Mouse (Mus musculus) heart, adult 2 months (tissue): ENCODE results near the gene Mcrs1. TPM values are rescaled to one million over a fixed set of nuclear protein-coding genes. Genes with fewer than 3 reads are reported as not detected.
"Not testable (repeated sequence)": the region's sequence is repeated elsewhere in the genome, so short reads cannot be mapped to it uniquely, and the experiment has no call there.

Source experiments
- DNase-seq, 2 experiments: peaks; one replicate each; pipeline ENCODE4 v3.0.0; 2021
- H3K27ac ChIP-seq: fragments of 200-600 bp; 2 replicates; pipeline ENCODE4 v1.8.1; 2022
- H3K27me3 ChIP-seq: fragments of 200-500 bp; 2 replicates; pipeline ENCODE4 v1.6.1; 2012; ENCODE audit warnings: mild to moderate bottlenecking, low read length, inconsistent platforms, mixed read lengths; ENCODE audit not compliant: control insufficient read depth, insufficient read depth
- H3K36me3 ChIP-seq: fragments of 200-500 bp; 2 replicates; pipeline ENCODE4 v1.6.1; 2012; ENCODE audit warnings: low read length, inconsistent platforms; ENCODE audit not compliant: control insufficient read depth, insufficient read depth
- H3K4me1 ChIP-seq: fragments of 200-500 bp; 2 replicates; pipeline ENCODE4 v1.6.1; 2011; ENCODE audit warnings: low read length; ENCODE audit not compliant: control insufficient read depth, insufficient read depth
- H3K4me3 ChIP-seq: fragments of 200-600 bp; 2 replicates; pipeline ENCODE4 v1.8.1; 2022
- H3K79me2 ChIP-seq: fragments of 200-500 bp; replicated peaks from 2 replicates; pipeline ENCODE4 v1.6.1; 2012; ENCODE audit warnings: mild to moderate bottlenecking, inconsistent platforms, low read length, moderate library complexity, mixed read lengths; ENCODE audit not compliant: control insufficient read depth, insufficient read depth
- H3K9ac ChIP-seq: fragments of 200-500 bp; 2 replicates; pipeline ENCODE4 v1.6.1; 2012; ENCODE audit warnings: low read depth, mild to moderate bottlenecking, control low read depth, inconsistent platforms, low read length, mixed read lengths
- CTCF ChIP-seq: fragments of 200-600 bp; IDR thresholded peaks from 2 replicates; pipeline ENCODE4 v1.8.1; 2022; ENCODE audit warnings: antibody characterized with exemption, mild to moderate bottlenecking, moderate library complexity
- EP300 ChIP-seq: fragments of 200-500 bp; IDR thresholded peaks from 2 replicates; pipeline ENCODE4 v1.6.1; 2011; ENCODE audit warnings: low read depth, low read length, control low read depth; ENCODE audit not compliant: insufficient read depth
- POLR2A ChIP-seq: fragments of 200-500 bp; IDR thresholded peaks from 2 replicates; pipeline ENCODE4 v1.6.1; 2011; ENCODE audit warnings: mild to moderate bottlenecking, low read depth, low read length, control low read depth; ENCODE audit not compliant: insufficient read depth
- WGBS: fragments of 180-500 bp; shearing (Covaris S2); methylation state at CpG from one replicate; pipeline ENCODE4 v1.1.7; 2018; 5-methylcytosine and 5-hydroxymethylcytosine counted together
- intact Hi-C: fragments of 180-260 bp; cut with DNase I; formaldehyde crosslinking; loops from one replicate; pipeline ENCODE4 v1.15.1; 2025
- polyA plus RNA-seq: library from polyadenylated mRNA; depleted of rRNA; stranded (reverse); fragments of >200 nt; gene quantifications from 2 replicates; pipeline ENCODE4 v1.2.3, GENCODE M21; 2012
- total RNA-seq, 2 experiments: library from RNA; stranded (reverse); gene quantifications; 2 replicates each; pipeline ENCODE4 v1.2.3; 2021

Gene Mcrs1
- total and polyA plus RNA-seq, 3 experiments: 44.2 to 62.1 (median 52.3) TPM

DNA sequence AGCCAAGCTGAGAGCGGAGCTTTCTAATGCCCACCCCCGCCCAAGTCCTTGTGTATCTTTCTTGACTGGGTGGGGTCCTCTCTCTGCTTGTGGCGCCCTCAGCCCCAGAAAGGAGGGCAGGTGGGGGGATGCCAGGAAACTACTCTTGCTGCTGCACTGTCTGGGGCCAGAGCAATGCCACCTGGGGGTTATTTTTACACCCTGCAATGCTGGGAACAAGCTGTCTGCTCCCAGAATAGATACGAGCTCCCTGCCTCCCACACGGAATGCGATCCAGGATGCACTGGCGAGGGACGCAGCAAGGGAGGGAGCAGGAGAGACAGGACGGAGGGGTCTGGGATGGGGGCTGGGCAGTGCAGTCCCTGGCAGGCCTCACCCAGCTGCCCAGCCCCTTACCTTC, 2.8 kb downstream of the Mcrs1 start:
- WGBS: 43% methylated on average over 9 of the region's 9 CpGs
- intact Hi-C loops: no loop called here
- H3K36me3 ChIP-seq: no peaks in the 10 kb centered on the region
- no peaks in the 10 kb centered on the region for H3K27me3 ChIP-seq
- H3K4me1 ChIP-seq: 0 out of 2 replicates have a peak, but pooled peaks cover 2% of the 10 kb centered on the region
- peak overlapping the region; percentile 33 for H3K4me3 ChIP-seq
- DNase-seq: peak; percentile 61 to 75
- H3K79me2 ChIP-seq: no peaks in the 10 kb centered on the region
- peak overlapping the region; percentile 44 for H3K9ac ChIP-seq
- peak overlapping the region; percentile 85 for H3K27ac ChIP-seq
- TF ChIP-seq EP300 (peak; percentile 84), CTCF (peak; percentile 45), POLR2A (peak; percentile 77; the same call in 1 of the 2 replicates)

DNA sequence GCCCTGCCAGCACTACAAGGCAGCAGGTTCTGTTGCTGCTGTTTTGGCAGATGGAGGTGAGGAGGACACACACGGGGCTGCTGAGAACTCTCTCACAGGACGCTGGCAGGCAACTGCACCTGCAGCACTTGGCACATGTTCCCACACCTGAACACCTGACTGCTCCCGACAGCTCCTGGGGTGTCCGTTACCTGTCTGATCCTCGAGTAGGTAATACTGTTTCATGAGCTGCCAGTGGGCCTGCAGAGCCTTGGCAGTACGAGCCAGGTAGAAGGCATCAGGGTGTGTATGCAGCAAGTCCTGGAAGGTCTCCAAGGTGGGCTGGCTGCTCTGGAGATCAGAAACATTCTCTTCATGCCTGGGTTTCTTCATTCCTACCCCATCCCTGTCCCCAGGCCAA, 5.0 kb downstream of the Mcrs1 start:
- H3K4me1 ChIP-seq, DNase-seq, H3K9ac ChIP-seq, H3K36me3 ChIP-seq, intact Hi-C loops, H3K27ac ChIP-seq, H3K27me3 ChIP-seq, H3K4me3 ChIP-seq, H3K79me2 ChIP-seq: not testable (repeated sequence)
- WGBS: 68% methylated on average over 6 of the region's 6 CpGs

DNA sequence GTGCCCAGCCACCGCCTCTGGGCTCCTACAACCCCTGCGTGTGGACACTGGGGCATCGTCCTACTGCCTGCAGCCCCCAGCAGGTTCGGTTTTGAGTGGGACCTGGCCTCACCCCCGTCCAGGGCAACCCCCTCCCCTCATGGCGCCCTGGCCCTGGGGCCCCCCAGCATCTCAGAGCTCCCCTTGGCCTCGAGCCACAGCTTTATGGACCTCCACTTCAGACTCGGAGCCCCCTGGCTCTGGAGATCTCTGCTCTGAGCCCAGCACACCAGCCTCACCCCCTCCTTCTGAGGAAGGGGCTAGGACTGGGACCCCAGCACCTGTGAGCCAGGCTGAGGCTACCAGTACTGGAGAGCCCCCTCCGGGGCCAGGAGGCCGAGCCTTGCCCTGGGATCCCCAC, 9.7 kb downstream of the Mcrs1 start:
- no peaks in the 10 kb centered on the region for H3K79me2 ChIP-seq
- no peaks in the 10 kb centered on the region for H3K4me1 ChIP-seq
- TF ChIP-seq POLR2A (no peak), CTCF (no peak), EP300 (no peak)
- no peak overlapping the region for H3K27ac ChIP-seq
- no peaks in the 10 kb centered on the region for H3K36me3 ChIP-seq
- H3K9ac ChIP-seq: no peak overlapping the region
- 89% methylated on average over 10 of the region's 10 CpGs for WGBS
- H3K27me3 ChIP-seq: no peaks in the 10 kb centered on the region
- no peak overlapping the region for H3K4me3 ChIP-seq
- no peak for DNase-seq
- intact Hi-C loops: no loop called here

DNA sequence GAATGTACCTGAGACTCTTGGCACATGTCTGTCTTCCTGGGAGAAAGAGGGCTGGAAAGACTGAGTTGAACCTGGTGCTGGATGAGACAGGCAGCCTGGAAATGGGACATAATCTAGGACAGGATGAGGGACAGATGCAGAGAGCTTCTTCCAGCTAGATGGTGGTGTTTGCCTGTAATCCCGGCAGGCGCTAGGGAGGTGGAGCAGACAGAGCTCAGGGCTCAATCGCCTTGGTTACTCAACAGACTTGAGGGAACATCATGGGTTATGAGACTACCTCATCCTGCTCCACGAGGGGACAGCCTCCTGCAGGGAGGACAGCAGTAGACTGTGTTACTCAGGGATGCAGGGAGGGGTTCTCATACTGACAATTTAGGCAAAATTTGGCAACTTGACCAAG, 10.5 kb downstream of the Mcrs1 start:
- H3K9ac ChIP-seq: no peak overlapping the region
- no peaks in the 10 kb centered on the region for H3K4me1 ChIP-seq
- TF ChIP-seq POLR2A: no peak
- TF ChIP-seq EP300: no peak
- no peak for TF ChIP-seq CTCF
- 70% methylated on average over 4 of the region's 4 CpGs for WGBS
- no peaks in the 10 kb centered on the region for H3K27me3 ChIP-seq
- intact Hi-C loops: no loop called here
- no peak overlapping the region for H3K4me3 ChIP-seq
- H3K79me2 ChIP-seq: no peaks in the 10 kb centered on the region
- H3K27ac ChIP-seq: no peak overlapping the region
- no peak for DNase-seq
- no peaks in the 10 kb centered on the region for H3K36me3 ChIP-seq

DNA sequence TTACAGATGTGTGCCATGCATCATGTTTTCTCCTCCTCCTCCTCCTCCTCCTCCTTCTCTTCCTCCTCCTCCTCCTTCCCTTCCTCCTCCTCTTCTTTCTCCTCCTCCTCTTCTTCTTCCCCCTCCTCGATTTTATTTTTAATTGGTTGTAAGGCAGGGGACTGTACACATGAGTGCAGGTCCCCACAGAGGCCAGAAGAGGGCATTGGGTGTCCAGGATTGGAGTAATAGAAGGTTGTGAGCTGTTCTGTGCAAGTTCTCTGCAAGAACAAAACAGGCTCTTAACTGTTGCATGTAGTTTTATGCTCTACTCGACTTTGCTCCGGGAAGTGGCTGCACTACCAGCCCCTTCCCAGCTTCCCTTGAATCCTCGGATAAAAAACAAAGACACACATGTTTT, 11.6 kb downstream of the Mcrs1 start:
- Histone ChIP-seq H3K36me3 (no peaks in the 10 kb centered on the region), H3K4me1 (no peaks in the 10 kb centered on the region), H3K27ac (no peak overlapping the region), H3K79me2 (no peaks in the 10 kb centered on the region), H3K4me3 (no peak overlapping the region), H3K27me3 (no peaks in the 10 kb centered on the region), H3K9ac (no peak overlapping the region)
- no peak for DNase-seq
- TF ChIP-seq CTCF: peak; percentile 56
- TF ChIP-seq EP300: no peak
- no peak for TF ChIP-seq POLR2A
- WGBS: 61% methylated on average over 4 of the region's 4 CpGs
- intact Hi-C loops: no loop called here

DNA sequence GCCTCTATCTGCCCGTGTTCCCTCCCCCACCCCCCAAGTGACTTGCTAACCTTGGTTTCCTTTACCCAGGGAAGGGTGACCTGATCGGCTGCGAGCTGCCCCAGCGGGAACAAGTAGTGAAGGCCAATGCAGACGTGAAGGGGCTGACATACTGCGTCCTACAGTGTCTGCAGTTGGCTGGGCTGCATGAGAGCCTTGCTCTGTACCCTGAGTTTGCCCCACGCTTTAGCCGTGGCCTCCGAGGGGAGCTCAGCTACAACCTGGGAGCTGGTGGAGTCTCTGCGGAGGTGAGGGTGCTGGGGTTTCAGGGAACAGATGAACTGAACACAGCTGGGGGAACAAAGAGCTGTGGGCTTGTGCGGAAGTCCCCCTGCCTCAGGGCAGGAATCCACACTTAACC, 13.8 kb downstream of the Mcrs1 start:
- WGBS: 67% methylated on average over 11 of the region's 11 CpGs
- no peak for DNase-seq
- no peaks in the 10 kb centered on the region for H3K79me2 ChIP-seq
- no peak overlapping the region for H3K4me3 ChIP-seq
- no peak overlapping the region for H3K27ac ChIP-seq
- no peaks in the 10 kb centered on the region for H3K27me3 ChIP-seq
- no peaks in the 10 kb centered on the region for H3K4me1 ChIP-seq
- no peaks in the 10 kb centered on the region for H3K36me3 ChIP-seq
- no peak overlapping the region for H3K9ac ChIP-seq
- intact Hi-C loops: no loop called here
- TF ChIP-seq CTCF (no peak), POLR2A (no peak), EP300 (no peak)
